Mouse (Mus musculus) intestine, postnatal 0 days (tissue): Measurements from ENCODE around the gene Uap1. TPM values are rescaled to one million over a fixed set of nuclear protein-coding genes. Genes with fewer than 3 reads are reported as not detected.

Source experiments
- ATAC-seq: fragments of 200-750 bp; cut with Nextera tagmentation; 2 replicates; pipeline ENCODE4 v1.8.0; 2017; ENCODE audit warnings: mild to moderate bottlenecking, moderate TSS enrichment, moderate library complexity
- H3K27ac ChIP-seq: fragments of 300-500 bp; sonication (generic); 2 replicates; pipeline ENCODE4 v1.5.1; 2014; ENCODE audit warnings: mild to moderate bottlenecking, low read depth, low read length, moderate library complexity
- H3K27me3 ChIP-seq: fragments of 300-500 bp; sonication (generic); replicated peaks from 2 replicates; pipeline ENCODE4 v1.6.1; 2014; ENCODE audit warnings: low read length, mixed read lengths; ENCODE audit not compliant: control insufficient read depth, insufficient read depth
- H3K36me3 ChIP-seq: fragments of 300-500 bp; sonication (generic); 2 replicates; pipeline ENCODE4 v1.6.1; 2014; ENCODE audit warnings: mild to moderate bottlenecking, moderate library complexity; ENCODE audit not compliant: control insufficient read depth, insufficient read depth
- H3K4me1 ChIP-seq: fragments of 300-500 bp; sonication (generic); replicated peaks from 2 replicates; pipeline ENCODE4 v1.6.1; 2014; ENCODE audit warnings: antibody characterized with exemption, low read length, mixed read lengths; ENCODE audit not compliant: control insufficient read depth, insufficient read depth
- H3K4me2 ChIP-seq: fragments of 300-500 bp; sonication (generic); replicated peaks from 2 replicates; pipeline ENCODE4 v1.6.1; 2014; ENCODE audit warnings: low read depth, mild to moderate bottlenecking, moderate library complexity
- H3K4me3 ChIP-seq: fragments of 300-500 bp; sonication (generic); 2 replicates; pipeline ENCODE4 v1.5.1; 2014; ENCODE audit warnings: low read depth, low read length
- H3K9ac ChIP-seq: fragments of 300-500 bp; sonication (generic); 2 replicates; pipeline ENCODE4 v1.6.1; 2014; ENCODE audit warnings: mild to moderate bottlenecking, low read depth, low read length
- H3K9me3 ChIP-seq: fragments of 300-500 bp; sonication (generic); 2 replicates; pipeline ENCODE4 v1.6.1; 2016; ENCODE audit warnings: mixed run types; ENCODE audit not compliant: control insufficient read depth
- CTCF ChIP-seq: sonication (generic); IDR thresholded peaks from 2 replicates; pipeline ENCODE4 v1.5.1; 2016; ENCODE audit warnings: low read depth, mild to moderate bottlenecking, control low read depth, antibody characterized with exemption, moderate library complexity
- WGBS: fragments of 180-500 bp; shearing (Covaris S2); extraction: QIAGEN DNeasy Blood & Tissue Kit; methylation state at CpG from one replicate; pipeline ENCODE4 v1.1.7; 2014; 5-methylcytosine and 5-hydroxymethylcytosine counted together
- polyA plus RNA-seq: library from polyadenylated mRNA; unstranded; fragments of >200 nt; fragmentation: Nextera tagmentation; extraction: Ambion mirVana; gene quantifications from 2 replicates; pipeline ENCODE4 v1.2.1, GENCODE M21; 2015

Gene Uap1
- polyA plus RNA-seq, 1 experiment from 2014 or later = 22.3 TPM

DNA sequence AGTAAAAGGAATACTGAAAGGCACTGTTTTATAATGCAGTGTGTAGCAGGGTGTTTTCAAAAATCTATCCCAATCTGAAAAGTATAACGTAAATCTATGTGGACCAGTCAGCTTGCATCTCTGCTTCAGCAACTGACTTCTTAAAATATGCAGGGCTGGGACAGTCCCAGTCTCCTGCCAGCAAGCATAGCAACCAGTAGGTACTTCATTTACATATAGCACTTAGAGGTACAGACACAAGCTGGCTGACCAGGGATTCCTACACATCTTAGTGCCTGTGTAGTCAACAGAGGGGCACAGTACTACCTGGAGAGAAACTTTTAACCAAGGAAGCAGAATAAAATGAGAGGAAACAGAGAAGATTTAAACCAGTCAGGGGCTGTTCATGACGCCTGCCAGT, 22.2 kb downstream of the Uap1 start:
- 96% methylated on average over 2 of the region's 2 CpGs for WGBS
- TF ChIP-seq CTCF = no peak
- Histone ChIP-seq H3K36me3 (peaks cover 32% of the 10 kb centered on the region), H3K9ac (no peak overlapping the region), H3K9me3 (no peaks in the 10 kb centered on the region), H3K27ac (no peak overlapping the region), H3K4me2 (no peak overlapping the region), H3K4me3 (no peak overlapping the region), H3K27me3 (no peaks in the 10 kb centered on the region), H3K4me1 (no peaks in the 10 kb centered on the region)
- ATAC-seq = no peak

DNA sequence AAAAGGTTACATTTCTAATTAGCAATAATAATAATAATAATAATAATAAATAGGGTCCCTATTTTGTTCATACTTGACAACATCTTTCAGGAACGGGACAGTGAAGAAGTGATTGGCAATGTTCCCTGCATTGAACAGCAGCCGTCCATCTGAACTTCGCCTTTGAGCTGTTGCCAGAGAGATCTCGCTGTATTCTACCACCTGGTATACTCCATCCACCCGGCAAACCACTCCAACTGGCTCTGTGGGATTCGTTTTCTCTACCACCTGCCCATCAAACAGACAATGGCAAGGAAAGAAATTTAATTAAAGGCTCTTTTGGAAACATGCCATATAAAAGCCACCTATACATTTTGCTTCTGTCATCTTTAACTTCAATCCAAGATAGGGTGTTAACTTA, 23.9 kb downstream of the Uap1 start:
- no peaks in the 10 kb centered on the region for H3K9me3 ChIP-seq
- H3K4me2 ChIP-seq = no peak overlapping the region
- no peak overlapping the region for H3K9ac ChIP-seq
- no peak for ATAC-seq
- no peak overlapping the region for H3K27ac ChIP-seq
- H3K27me3 ChIP-seq = no peaks in the 10 kb centered on the region
- H3K4me1 ChIP-seq = no peaks in the 10 kb centered on the region
- no peak overlapping the region for H3K4me3 ChIP-seq
- H3K36me3 ChIP-seq = peaks cover 31% of the 10 kb centered on the region
- TF ChIP-seq CTCF = no peak
- WGBS = 84% methylated on average over 6 of the region's 6 CpGs

- no peak for TF ChIP-seq CTCF
- no peaks in the 10 kb centered on the region for H3K9me3 ChIP-seq
- no peak overlapping the region for H3K4me2 ChIP-seq
- WGBS = 90% methylated on average over 4 of the region's 4 CpGs
- no peaks in the 10 kb centered on the region for H3K27me3 ChIP-seq
- H3K4me1 ChIP-seq = no peaks in the 10 kb centered on the region
- no peak overlapping the region for H3K27ac ChIP-seq
- H3K36me3 ChIP-seq = peaks cover 34% of the 10 kb centered on the region
- no peak overlapping the region for H3K9ac ChIP-seq
- no peak for ATAC-seq
- no peak overlapping the region for H3K4me3 ChIP-seq
These were observed 25.0 kb downstream of the Uap1 start for GRCm38 (mm10) chr1:170149756-170150155.

DNA sequence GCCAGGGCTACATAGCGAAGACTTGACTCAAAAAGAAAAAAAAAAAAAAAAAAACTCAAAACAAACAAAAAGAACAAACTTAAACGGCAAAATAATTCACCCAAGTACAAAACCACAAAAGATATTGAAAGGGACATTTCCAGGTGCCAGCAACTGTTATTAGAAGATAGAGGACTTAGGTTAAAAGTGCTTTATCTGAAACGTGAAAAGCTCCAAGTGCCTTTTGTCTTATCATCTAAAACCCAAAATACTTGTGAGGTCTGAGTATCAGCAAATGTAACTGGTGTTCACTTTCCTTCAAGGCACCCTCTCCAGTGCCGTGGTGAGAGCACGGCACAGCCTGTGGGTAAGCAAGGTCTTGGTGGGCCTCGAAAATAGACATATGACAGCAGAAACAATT, 26.2 kb downstream of the Uap1 start:
- Histone ChIP-seq H3K27me3 (no peaks in the 10 kb centered on the region), H3K9ac (no peak overlapping the region), H3K4me1 (no peaks in the 10 kb centered on the region), H3K9me3 (no peaks in the 10 kb centered on the region), H3K4me2 (no peak overlapping the region), H3K27ac (no peak overlapping the region), H3K36me3 (peaks cover 42% of the 10 kb centered on the region), H3K4me3 (no peak overlapping the region)
- no peak for ATAC-seq
- no peak for TF ChIP-seq CTCF
- WGBS = 93% methylated on average over 6 of the region's 6 CpGs

DNA sequence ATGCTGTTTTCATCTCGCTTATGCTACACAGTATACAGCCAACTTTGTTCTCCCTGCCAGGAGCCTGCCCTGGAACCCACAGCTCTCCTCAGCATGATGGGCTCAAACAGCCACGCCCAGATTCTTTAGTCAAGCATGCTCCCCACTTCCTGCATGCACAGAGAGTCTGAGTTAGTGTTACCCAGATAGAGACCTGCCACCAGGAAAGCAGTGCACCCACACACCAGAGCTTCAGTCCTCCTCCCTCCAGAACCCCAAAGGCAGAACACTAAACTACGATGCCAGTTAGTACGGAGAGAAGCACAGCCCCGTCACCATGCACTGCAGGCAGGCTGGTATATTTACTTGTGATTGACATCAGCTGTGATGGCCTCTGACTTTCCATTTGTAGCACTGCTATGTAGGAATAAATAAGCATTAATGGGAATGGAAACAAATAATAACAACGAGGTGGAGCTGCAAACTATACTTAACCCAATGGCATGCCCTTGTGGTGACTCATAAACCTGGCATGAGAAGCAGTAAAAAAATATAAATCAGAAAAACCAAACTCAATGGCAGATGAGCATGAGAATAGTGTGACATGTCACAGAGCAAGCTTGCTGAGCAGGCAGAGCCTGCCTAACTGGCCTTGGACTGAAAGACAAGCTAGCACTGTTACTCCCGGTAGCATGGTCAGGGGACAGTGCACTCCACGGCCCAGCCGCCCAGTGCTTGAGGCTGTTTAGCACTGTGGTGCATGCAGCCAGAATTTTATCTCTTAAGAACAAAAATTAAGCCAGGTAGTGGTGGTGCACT, 26.9 kb downstream of the Uap1 start:
- Histone ChIP-seq H3K4me1 (no peaks in the 10 kb centered on the region), H3K36me3 (peaks cover 47% of the 10 kb centered on the region), H3K4me2 (no peak overlapping the region), H3K27ac (no peak overlapping the region), H3K4me3 (no peak overlapping the region), H3K9me3 (no peaks in the 10 kb centered on the region), H3K27me3 (no peaks in the 10 kb centered on the region), H3K9ac (no peak overlapping the region)
- no peak for ATAC-seq
- WGBS = 80% methylated on average over 9 of the region's 9 CpGs
- no peak for TF ChIP-seq CTCF

DNA sequence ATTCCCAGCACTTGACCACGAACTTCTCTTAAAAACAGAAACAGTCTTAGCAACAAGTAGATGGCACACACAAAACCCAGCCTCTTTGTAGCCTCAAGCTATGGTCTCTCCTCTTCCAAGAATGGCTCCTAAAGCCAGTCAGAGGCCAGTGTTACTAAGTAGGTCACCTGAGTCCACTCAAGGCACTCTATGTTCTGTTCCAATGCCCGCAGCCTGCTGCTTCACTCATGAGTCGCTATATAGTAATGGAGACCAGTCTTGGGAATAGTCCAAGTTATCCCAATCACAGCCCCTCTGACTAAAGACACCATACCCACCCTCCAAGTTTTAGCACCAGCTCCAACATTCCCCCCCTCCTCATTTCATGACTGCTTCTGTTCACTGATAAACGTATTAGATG, 29.2 kb downstream of the Uap1 start:
- TF ChIP-seq CTCF = no peak
- WGBS = 91% methylated on average over 4 of the region's 4 CpGs

More for the DNA sequence above, 29.2 kb downstream of the Uap1 start:
- Histone ChIP-seq H3K27me3 (no peaks in the 10 kb centered on the region), H3K4me2 (no peak overlapping the region), H3K9me3 (no peaks in the 10 kb centered on the region), H3K4me1 (no peaks in the 10 kb centered on the region), H3K9ac (no peak overlapping the region), H3K27ac (no peak overlapping the region), H3K4me3 (no peak overlapping the region), H3K36me3 (peaks cover 50% of the 10 kb centered on the region)
- ATAC-seq = no peak
